Mouse (Mus musculus): ENCODE measurements around the gene Sergef.

DNA sequence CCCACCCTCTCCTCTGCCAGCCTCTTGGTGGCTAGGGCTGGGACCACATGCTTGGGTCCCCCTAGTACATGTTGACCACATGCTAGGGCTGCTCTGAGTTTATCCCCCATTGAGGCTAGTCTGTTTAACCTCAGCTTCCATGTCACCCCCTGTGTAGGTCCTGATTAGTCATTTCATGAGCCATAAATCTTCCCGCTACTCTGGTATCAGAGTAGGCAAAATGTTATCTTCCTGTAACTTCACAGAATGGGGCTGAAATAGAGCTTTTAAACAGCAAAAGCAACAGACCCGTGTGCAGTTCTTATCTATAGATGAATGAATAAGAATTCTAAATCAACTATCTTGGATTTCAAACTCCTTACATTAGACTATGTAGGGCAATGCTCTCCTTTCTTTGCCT lies 138.1 kb downstream of the Sergef start:
- TF ChIP-seq POLR2A (IDR thresholded peaks at IDR 0.05; ENCODE audit: borderline replicate concordance, insufficient read depth, low read length): no peak
- TF ChIP-seq CTCF (IDR thresholded peaks at IDR 0.05; ENCODE audit: borderline replicate concordance, insufficient read depth, low read depth, low read length): no peak
